Mouse (Mus musculus) cerebellum, adult 8-10 months (tissue): Measurements from ENCODE around the gene Olfr444.

Experiments
- DNase-seq: peaks from one replicate; pipeline ENCODE4 v3.0.0; 2022

Olfr444 gene

DNA sequence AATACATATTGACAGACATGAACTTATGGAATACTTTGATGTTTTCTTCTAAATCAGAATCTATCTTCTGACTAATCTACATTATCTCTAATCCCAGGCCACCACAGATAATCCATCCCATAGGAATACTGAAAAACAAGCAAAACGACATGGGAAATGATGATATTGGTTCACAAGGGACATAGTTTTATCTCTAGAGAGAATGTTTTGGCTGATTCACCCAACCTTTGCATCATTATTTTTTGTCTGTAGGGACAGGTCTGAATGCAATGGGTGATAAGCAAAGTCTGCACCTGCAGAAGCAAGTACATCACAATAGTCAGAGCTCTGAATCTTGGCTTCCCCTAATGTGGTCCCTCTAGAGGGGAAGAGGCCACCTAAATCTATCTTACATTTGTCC, at the start of gene Olfr444:
TSS of gene Olfr444 (plus strand) at position 301 of the 400 bp plus-strand sequence.
- no peak for DNase-seq

DNA sequence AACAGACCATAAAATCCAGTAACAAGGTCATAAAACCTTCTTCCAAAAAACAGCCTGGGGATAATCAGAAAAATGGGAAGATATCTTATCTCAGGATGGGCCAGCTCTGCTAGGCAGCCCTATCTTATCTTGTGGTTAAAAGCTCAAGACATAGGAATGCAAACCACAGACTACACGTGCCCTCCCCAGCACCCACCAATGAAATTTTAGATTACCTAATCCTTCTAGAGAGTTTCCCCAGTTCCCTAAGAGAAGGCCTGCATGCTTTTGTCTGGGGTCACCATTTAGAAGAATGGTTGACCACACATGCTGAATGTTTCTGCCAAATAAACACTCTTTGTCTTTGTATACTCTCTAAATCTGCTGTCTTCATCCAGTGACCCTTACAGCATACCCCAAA, 48.5 kb upstream of the Olfr444 start:
- DNase-seq = no peak

DNA sequence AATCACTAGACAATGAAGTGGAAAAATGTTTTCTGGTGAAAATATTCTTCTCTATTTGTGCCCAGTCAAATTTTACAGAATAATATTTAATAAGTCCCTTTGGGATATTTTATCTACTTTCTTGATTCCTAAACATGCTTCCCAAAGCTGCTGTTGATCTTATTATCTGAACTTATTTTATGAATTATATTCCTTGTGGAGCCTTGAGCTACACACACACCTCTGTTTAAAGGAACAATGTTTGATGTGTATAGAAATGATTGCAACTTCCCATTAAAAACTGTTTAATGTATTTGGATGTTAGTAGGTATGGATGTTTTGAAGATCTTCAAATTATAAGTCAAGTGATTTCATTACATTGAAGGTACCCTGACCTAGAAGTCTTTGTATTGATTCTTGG, 40.3 kb upstream of the Olfr444 start, which contains the start of gene Olfr447:
TSS of gene Olfr447 (plus strand) at position 301 of the 400 bp plus-strand sequence.
- no peak for DNase-seq

DNA sequence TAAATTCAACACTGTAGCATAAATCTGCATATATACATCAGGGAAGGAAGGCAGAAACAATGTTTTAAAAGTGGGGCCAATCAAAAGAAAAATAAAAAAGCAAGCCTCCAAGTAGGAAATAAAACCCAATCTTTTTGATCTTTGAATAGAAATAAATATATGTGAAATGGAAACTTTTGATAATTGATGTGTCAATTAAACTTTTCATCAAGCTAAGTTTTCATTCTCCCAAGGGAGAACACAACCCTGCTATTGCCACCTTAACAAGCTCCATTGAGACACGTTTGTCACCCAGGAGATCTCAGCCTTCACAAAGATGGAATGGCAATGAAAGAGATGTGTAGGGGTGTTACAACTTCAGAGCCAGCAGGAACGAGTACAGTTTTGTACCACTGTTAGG, 27.8 kb upstream of the Olfr444 start, which contains the start of gene Olfr446:
TSS of gene Olfr446 (plus strand) at position 301 of the 400 bp plus-strand sequence.
- DNase-seq = no peak

DNA sequence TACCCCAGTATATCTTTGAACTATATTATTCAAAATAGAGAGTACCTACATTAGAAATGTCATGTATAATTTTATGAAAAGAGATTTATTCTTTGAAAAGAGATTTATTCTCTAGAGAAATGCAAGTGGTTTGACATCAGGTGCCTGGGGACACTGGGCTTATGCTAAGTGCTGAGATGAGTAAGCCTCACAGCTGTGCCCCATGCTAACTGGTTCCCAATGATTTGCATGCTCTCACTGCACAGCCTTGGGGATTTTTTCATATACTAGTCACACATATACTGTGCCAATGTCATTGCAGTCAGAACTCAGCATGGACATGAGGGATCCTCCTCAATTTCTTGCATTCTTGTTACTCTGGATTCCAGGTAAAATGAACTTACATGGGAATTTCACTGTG, 31.5 kb downstream of the Olfr444 start:
- no peak for DNase-seq
